9 mouse cellular contexts compared by ENCODE assay signal in genomic region chr7:64850791-64851190, GRCm38 (mm10). TPM values are rescaled to one million over a fixed set of nuclear protein-coding genes. Genes with fewer than 3 reads are reported as not detected.
A peak's percentile ranks its signal among the peaks of the same experiment; 100 is the strongest.
DNase-seq lines count a peak whose midpoint lies in the region; ATAC-seq lines count a peak whose summit lies in the region.
"Had no signal": no experiment of that assay in that cellular context is flagged by ENCODE, and none has a peak within 500 bp of the region (broad histone marks: within the 10 kb centered on the region; RNA-seq: fewer than 3 reads in every experiment).

No protein-coding gene starts in this region.

- peak; percentile 75 for DNase-seq in adrenal gland, postnatal 10 days
- DNase-seq in adrenal gland, adult 18-20 months (ENCODE audit: low spot score in 2 of 2) = no peak
- peak; percentile 53 for DNase-seq in liver
- DNase-seq in liver, embryonic 11.5 days (ENCODE audit: low spot score) = no peak
- peak; percentile 65 for DNase-seq in embryo, embryonic 10.5 days (ENCODE audit: low spot score)
- peak; percentile 12 for DNase-seq in splenic B cell, adult 2 months (ENCODE audit: low read depth, low spot score)
- DNase-seq in cerebellum, postnatal 36 days = no peak

- H3K27me3 ChIP-seq in liver, embryonic 11.5 days (replicated peaks; ENCODE audit: control insufficient read depth, insufficient read depth, low read length) = no peaks in the 10 kb centered on the region
- H3K27me3 ChIP-seq in splenic B cell, adult 2 months (ENCODE audit: control insufficient read depth, insufficient read depth, low read length, poor library complexity, severe bottlenecking) = no peaks in the 10 kb centered on the region
- H3K27me3 ChIP-seq in midbrain, embryonic 13.5 days = no peaks in the 10 kb centered on the region
- H3K27me3 ChIP-seq: embryonic facial prominence, embryonic 12.5 days had no signal

- H3K4me3 ChIP-seq in liver, embryonic 11.5 days (ENCODE audit: low read depth, low read length) = no peak overlapping the region
- no peak overlapping the region for H3K4me3 ChIP-seq in midbrain, embryonic 13.5 days (replicated peaks)
- H3K4me3 ChIP-seq: embryonic facial prominence, embryonic 12.5 days had no signal

- no peaks in the 10 kb centered on the region for H3K9me3 ChIP-seq in liver, embryonic 11.5 days (ENCODE audit: control insufficient read depth, low read length)
- H3K9me3 ChIP-seq in midbrain, embryonic 13.5 days = no peaks in the 10 kb centered on the region
- H3K9me3 ChIP-seq: embryonic facial prominence, embryonic 12.5 days had no signal

- no peaks in the 10 kb centered on the region for H3K4me1 ChIP-seq in liver, embryonic 11.5 days (replicated peaks; ENCODE audit: control insufficient read depth, insufficient read depth, low read length)
- no peaks in the 10 kb centered on the region for H3K4me1 ChIP-seq in midbrain, embryonic 13.5 days (replicated peaks)
- H3K4me1 ChIP-seq: embryonic facial prominence, embryonic 12.5 days had no signal

- H3K27ac ChIP-seq in liver, embryonic 11.5 days (ENCODE audit: low read depth, low read length) = no peak overlapping the region
- H3K27ac ChIP-seq in midbrain, embryonic 13.5 days = no peak overlapping the region
- H3K27ac ChIP-seq: embryonic facial prominence, embryonic 12.5 days had no signal

- WGBS in liver, embryonic 11.5 days = 34% methylated on average over 3 of the region's 3 CpGs
- WGBS in midbrain, embryonic 13.5 days = 48% methylated on average over 3 of the region's 3 CpGs

- ATAC-seq in liver, embryonic 11.5 days (replicated peaks; ENCODE audit: low FRiP score) = no peak
- ATAC-seq in midbrain, embryonic 13.5 days = no peak

- H3K4me2 ChIP-seq in liver, embryonic 11.5 days = no peak overlapping the region
- no peak overlapping the region for H3K4me2 ChIP-seq in midbrain, embryonic 13.5 days (replicated peaks)
- H3K4me2 ChIP-seq: embryonic facial prominence, embryonic 12.5 days had no signal

- no peaks in the 10 kb centered on the region for H3K36me3 ChIP-seq in liver, embryonic 11.5 days (ENCODE audit: control insufficient read depth, insufficient read depth, low read length)
- H3K36me3 ChIP-seq in splenic B cell, adult 2 months (ENCODE audit: control insufficient read depth, insufficient read depth, low read length, poor library complexity, severe bottlenecking) = no peaks in the 10 kb centered on the region
- H3K36me3 ChIP-seq in midbrain, embryonic 13.5 days = no peaks in the 10 kb centered on the region
- H3K36me3 ChIP-seq: embryonic facial prominence, embryonic 12.5 days had no signal

- H3K9ac ChIP-seq in liver, embryonic 11.5 days (ENCODE audit: low read depth, low read length) = no peak overlapping the region
- H3K9ac ChIP-seq in midbrain, embryonic 13.5 days (replicated peaks) = no peak overlapping the region
- H3K9ac ChIP-seq: embryonic facial prominence, embryonic 12.5 days had no signal

RNA-seq across cellular contexts. Expression of gene Nsmce3, which starts 22.0 kb away (rescaled TPM):
- total RNA-seq in adrenal gland, postnatal 10 days (2021) = 1 to 10 TPM; 6.6 to 7.6 TPM
- 1 to 10 TPM; 7.1 to 7.8 TPM for total RNA-seq in adrenal gland, adult 18-20 months (2021)
- 11.3 and 11.6 TPM in 2 replicates for polyA plus RNA-seq in liver, embryonic 11.5 days (2014; fragmentation: Nextera tagmentation; extraction: Ambion mirVana)
- polyA plus RNA-seq in midbrain, embryonic 13.5 days (2015; fragmentation: Nextera tagmentation; extraction: Ambion mirVana) = 10.5 and 10.7 TPM in 2 replicates

Comparison
In these comparisons a context has a peak if more than half of its experiments do, and no peak if none do; other contexts are left out.
1. DNase-seq: peak in adrenal gland, postnatal 10 days (single experiment), liver (single experiment), embryo, embryonic 10.5 days (single experiment) and splenic B cell, adult 2 months (single experiment); none in adrenal gland, adult 18-20 months (0 of 2), liver, embryonic 11.5 days (single experiment) and cerebellum, postnatal 36 days (0 of 2).